Mouse (Mus musculus) embryonic facial prominence, embryonic 12.5 days (tissue): ENCODE data around the gene Aoc2. TPM values are rescaled to one million over a fixed set of nuclear protein-coding genes. Genes with fewer than 3 reads are reported as not detected.

Experiments used
- ATAC-seq: fragments of 200-750 bp; cut with Nextera tagmentation; 2 replicates; pipeline ENCODE4 v1.8.0; 2017; ENCODE audit not compliant: insufficient number of reproducible peaks, insufficient read depth, low FRiP score, low TSS enrichment
- H3K27ac ChIP-seq: fragments of 300-500 bp; sonication (generic); 2 replicates; pipeline ENCODE4 v1.5.1; 2016; ENCODE audit warnings: mild to moderate bottlenecking
- H3K27me3 ChIP-seq: fragments of 300-500 bp; sonication (generic); 2 replicates; pipeline ENCODE4 v1.6.1; 2016; ENCODE audit warnings: mild to moderate bottlenecking, moderate library complexity
- H3K36me3 ChIP-seq: fragments of 300-500 bp; sonication (generic); 2 replicates; pipeline ENCODE4 v1.6.1; 2016; ENCODE audit warnings: mild to moderate bottlenecking
- H3K4me1 ChIP-seq: fragments of 300-500 bp; sonication (generic); 2 replicates; pipeline ENCODE4 v1.6.1; 2016
- H3K4me2 ChIP-seq: fragments of 300-500 bp; sonication (generic); replicated peaks from 2 replicates; pipeline ENCODE4 v1.6.1; 2016; ENCODE audit warnings: mild to moderate bottlenecking, moderate library complexity
- H3K4me3 ChIP-seq: fragments of 300-500 bp; sonication (generic); 2 replicates; pipeline ENCODE4 v1.5.1; 2016; ENCODE audit warnings: mild to moderate bottlenecking
- H3K9ac ChIP-seq: fragments of 300-500 bp; sonication (generic); 2 replicates; pipeline ENCODE4 v1.6.1; 2016; ENCODE audit warnings: mild to moderate bottlenecking, moderate library complexity
- H3K9me3 ChIP-seq: fragments of 300-500 bp; sonication (generic); 2 replicates; pipeline ENCODE4 v1.6.1; 2016; ENCODE audit warnings: mild to moderate bottlenecking, moderate library complexity
- WGBS: fragments of 180-500 bp; shearing (Covaris S2); methylation state at CpG from one replicate; pipeline ENCODE4 v1.1.7; 2016; 5-methylcytosine and 5-hydroxymethylcytosine counted together
- polyA plus RNA-seq: library from polyadenylated mRNA; unstranded; fragments of >200 nt; fragmentation: Nextera tagmentation; extraction: Ambion mirVana; gene quantifications from 2 replicates; pipeline ENCODE4 v1.2.1, GENCODE M21; 2016

The Aoc2 gene
- polyA plus RNA-seq, 1 experiment from 2014 or later = 1.8 TPM

GRCm38 (mm10) chr11:101291231-101291630 lies 33.6 kb upstream of the Aoc2 start:
- H3K9me3 ChIP-seq = no peaks in the 10 kb centered on the region
- no peaks in the 10 kb centered on the region for H3K27me3 ChIP-seq
- H3K9ac ChIP-seq = no peak overlapping the region
- H3K4me2 ChIP-seq = no peak overlapping the region
- no peaks in the 10 kb centered on the region for H3K4me1 ChIP-seq
- 96% methylated on average over 8 of the region's 8 CpGs for WGBS
- no peak overlapping the region for H3K4me3 ChIP-seq
- H3K27ac ChIP-seq = no peak overlapping the region
- H3K36me3 ChIP-seq = peaks cover 74% of the 10 kb centered on the region
- no peak for ATAC-seq

DNA sequence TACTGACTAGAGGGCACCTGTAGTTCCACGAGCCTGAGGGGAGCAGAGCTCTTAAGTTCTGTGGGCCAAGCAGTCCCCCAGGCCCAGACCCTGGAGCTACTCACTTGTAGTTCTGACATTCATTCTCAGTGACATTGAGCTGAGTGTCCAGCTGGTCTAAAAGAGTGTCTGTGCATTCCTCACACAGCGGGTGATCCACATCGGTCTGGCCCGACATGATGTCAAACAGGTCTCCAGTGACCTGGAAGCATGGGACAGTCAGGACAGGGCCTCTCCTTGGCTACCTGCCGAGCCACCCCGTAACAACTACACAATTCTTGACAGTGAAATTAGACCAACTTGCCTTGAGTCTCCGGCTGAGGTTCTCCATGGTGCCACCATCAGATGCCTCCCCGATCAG lies 29.7 kb upstream of the Aoc2 start:
- 94% methylated on average over 8 of the region's 8 CpGs for WGBS

GRCm38 (mm10) chr11:101300881-101301280 lies 24.0 kb upstream of the Aoc2 start:
- H3K4me1 ChIP-seq = peaks cover 13% of the 10 kb centered on the region
- peak overlapping the region; percentile 77; the same call in 1 of the 2 replicates for H3K9ac ChIP-seq
- peaks cover 19% of the 10 kb centered on the region for H3K36me3 ChIP-seq
- peak overlapping the region; percentile 96 for H3K4me2 ChIP-seq
- no peaks in the 10 kb centered on the region for H3K27me3 ChIP-seq
- ATAC-seq = no peak
- peak overlapping the region; percentile 92 for H3K4me3 ChIP-seq
- H3K9me3 ChIP-seq = no peaks in the 10 kb centered on the region
- WGBS = 66% methylated on average over 7 of the region's 7 CpGs
- H3K27ac ChIP-seq = no peak overlapping the region

More for the DNA sequence above, 29.7 kb upstream of the Aoc2 start:
- no peak overlapping the region for H3K9ac ChIP-seq
- H3K27me3 ChIP-seq = no peaks in the 10 kb centered on the region
- H3K27ac ChIP-seq = no peak overlapping the region
- no peaks in the 10 kb centered on the region for H3K9me3 ChIP-seq
- H3K4me3 ChIP-seq = no peak overlapping the region
- no peak for ATAC-seq
- no peaks in the 10 kb centered on the region for H3K4me1 ChIP-seq
- H3K4me2 ChIP-seq = no peak overlapping the region
- H3K36me3 ChIP-seq = peaks cover 71% of the 10 kb centered on the region

DNA sequence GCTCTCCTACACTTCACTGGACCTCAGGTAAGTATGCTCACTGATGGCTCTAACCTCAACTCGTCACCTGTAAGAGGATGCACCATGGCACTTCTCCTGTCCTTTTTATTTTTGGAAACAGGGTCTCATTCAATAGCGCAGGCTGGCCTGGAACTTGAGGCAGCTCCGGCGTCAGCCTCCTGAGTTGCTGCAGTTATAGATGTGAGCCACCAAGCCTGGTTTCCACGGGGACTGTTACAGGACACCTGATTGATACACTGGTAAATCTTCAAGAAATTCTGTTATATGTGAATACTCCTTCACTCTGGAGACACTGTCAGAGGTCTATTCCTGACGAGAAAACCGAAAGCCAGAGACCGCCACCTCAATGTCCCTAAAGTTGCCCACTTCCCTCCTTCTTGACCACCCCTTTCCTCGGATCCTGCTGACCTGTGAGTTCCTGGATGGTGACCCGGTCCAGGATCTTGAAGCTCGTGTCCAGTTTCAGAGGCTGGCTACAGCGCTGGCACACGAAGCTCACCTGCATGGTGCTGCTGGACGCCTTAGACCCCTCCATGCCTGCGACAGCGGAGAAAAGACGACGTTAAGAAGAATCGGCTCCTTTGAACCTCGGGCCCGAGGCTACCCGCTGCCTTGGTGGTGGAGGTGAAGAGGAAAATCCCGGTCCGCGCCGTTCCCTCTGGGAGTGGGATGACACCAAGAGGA lies 23.4 kb upstream of the Aoc2 start:
- no peak for ATAC-seq
- Histone ChIP-seq H3K4me2 (peak overlapping the region; percentile 96), H3K27me3 (no peaks in the 10 kb centered on the region), H3K36me3 (peaks cover 18% of the 10 kb centered on the region), H3K4me3 (peak overlapping the region; percentile 92), H3K9ac (peak overlapping the region; percentile 77), H3K27ac (no peak overlapping the region), H3K4me1 (peaks cover 13% of the 10 kb centered on the region), H3K9me3 (no peaks in the 10 kb centered on the region)
- 13% methylated on average over 26 of the region's 26 CpGs for WGBS

DNA sequence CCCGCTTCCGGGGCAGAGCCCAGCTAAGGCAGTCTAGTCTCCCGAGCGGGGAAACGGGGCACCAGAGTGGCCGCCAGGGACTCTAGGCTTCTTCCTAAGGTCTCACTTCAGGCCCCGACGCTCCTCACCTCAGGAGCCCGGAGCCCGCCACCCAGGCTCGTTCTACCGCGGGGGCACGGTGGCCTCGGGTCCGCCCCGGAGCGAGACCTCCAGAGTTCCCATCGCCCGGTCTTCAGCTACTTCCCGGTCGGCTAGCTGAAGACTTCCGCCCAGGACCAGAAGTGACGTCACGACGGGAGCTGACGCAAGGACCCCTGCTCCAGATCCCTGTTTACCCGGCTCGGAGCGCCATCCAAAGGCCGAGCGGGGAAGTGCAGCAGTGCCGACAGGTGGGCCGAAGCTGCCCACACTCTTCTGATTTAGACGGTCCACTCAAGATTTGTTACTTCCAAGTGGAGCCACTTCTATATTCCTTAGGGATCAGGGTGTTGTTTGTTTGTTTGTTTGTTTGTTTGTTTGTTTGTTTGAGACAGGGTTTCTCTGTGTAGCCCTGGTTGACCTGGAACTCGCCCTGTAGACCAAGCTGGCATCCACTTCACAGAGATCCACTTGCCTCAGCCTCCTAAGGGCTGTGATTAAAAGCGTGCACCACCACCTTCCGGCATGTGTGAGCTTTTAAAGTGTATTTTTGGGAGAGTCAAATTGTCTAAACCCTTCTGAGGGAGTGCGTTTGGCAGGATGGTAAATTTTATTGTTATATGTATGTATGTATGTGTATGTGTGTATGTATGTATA lies 22.7 kb upstream of the Aoc2 start, which contains the start of gene Becn1:
Gene Becn1, minus strand, starts transcription at position 283 of the 795 bp plus-strand sequence.
- Histone ChIP-seq H3K4me2 (peak within 1 kb of the TSS; percentile 96), H3K4me1 (peaks cover 13% of the 10 kb centered on the region), H3K27me3 (no peaks in the 10 kb centered on the region), H3K9me3 (no peaks in the 10 kb centered on the region), H3K9ac (peak within 1 kb of the TSS; percentile 77), H3K4me3 (peak within 1 kb of the TSS; percentile 92), H3K36me3 (peaks cover 13% of the 10 kb centered on the region), H3K27ac (no peak within 1 kb of the TSS)
- WGBS = 6% methylated on average over 39 of the region's 39 CpGs
- ATAC-seq = peak; percentile 77; the same call in 1 of the 2 replicates

GRCm38 (mm10) chr11:101307744-101308143 lies 17.1 kb upstream of the Aoc2 start:
- Histone ChIP-seq H3K36me3 (no peaks in the 10 kb centered on the region), H3K4me3 (no peak overlapping the region), H3K9me3 (no peaks in the 10 kb centered on the region), H3K27ac (no peak overlapping the region), H3K9ac (no peak overlapping the region), H3K27me3 (no peaks in the 10 kb centered on the region), H3K4me2 (no peak overlapping the region), H3K4me1 (no peaks in the 10 kb centered on the region)
- ATAC-seq = no peak
- WGBS = 43% methylated on average over 5 of the region's 5 CpGs

DNA sequence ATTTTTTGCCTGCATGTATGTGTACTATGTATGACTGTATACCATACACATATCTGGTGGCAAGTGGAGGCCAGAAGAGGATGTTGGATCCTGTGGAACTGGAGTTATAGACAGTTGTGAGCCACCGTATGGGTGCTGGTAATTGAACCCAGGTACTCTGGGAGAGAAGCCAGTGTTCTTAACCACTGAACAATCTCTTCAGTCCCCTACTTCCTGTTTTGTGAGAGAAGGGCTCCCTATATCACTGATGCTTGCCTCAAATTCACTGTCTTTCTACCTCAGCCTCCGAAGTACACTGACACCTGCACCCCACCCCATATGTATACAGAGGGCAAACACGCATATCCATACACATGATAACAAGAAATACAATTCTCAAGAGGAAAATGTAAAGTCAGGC lies 13.8 kb upstream of the Aoc2 start:
- Histone ChIP-seq H3K4me2 (no peak overlapping the region), H3K4me1 (no peaks in the 10 kb centered on the region), H3K9me3 (no peaks in the 10 kb centered on the region), H3K4me3 (no peak overlapping the region), H3K36me3 (no peaks in the 10 kb centered on the region), H3K27me3 (no peaks in the 10 kb centered on the region), H3K27ac (no peak overlapping the region), H3K9ac (no peak overlapping the region)
- no peak for ATAC-seq
- 79% methylated on average over 3 of the region's 3 CpGs for WGBS

- peaks cover 6% of the 10 kb centered on the region for H3K4me1 ChIP-seq
- no peak overlapping the region for H3K27ac ChIP-seq
- no peak overlapping the region for H3K4me3 ChIP-seq
- H3K4me2 ChIP-seq = no peak overlapping the region
- no peak for ATAC-seq
- H3K9ac ChIP-seq = no peak overlapping the region
- no peaks in the 10 kb centered on the region for H3K9me3 ChIP-seq
- 78% methylated on average over 3 of the region's 3 CpGs for WGBS
- no peaks in the 10 kb centered on the region for H3K36me3 ChIP-seq
- no peaks in the 10 kb centered on the region for H3K27me3 ChIP-seq
These were observed 12.7 kb upstream of the Aoc2 start for GRCm38 (mm10) chr11:101312150-101312549.

GRCm38 (mm10) chr11:101314567-101314966 lies 10.3 kb upstream of the Aoc2 start:
- H3K4me1 ChIP-seq = peaks cover 11% of the 10 kb centered on the region
- WGBS = 93% methylated on average over 1 of the region's 1 CpGs
- no peak overlapping the region for H3K27ac ChIP-seq
- H3K36me3 ChIP-seq = peaks cover 12% of the 10 kb centered on the region
- no peak overlapping the region for H3K4me3 ChIP-seq
- no peaks in the 10 kb centered on the region for H3K27me3 ChIP-seq
- no peak overlapping the region for H3K9ac ChIP-seq
- ATAC-seq = no peak
- H3K4me2 ChIP-seq = no peak overlapping the region
- H3K9me3 ChIP-seq = no peaks in the 10 kb centered on the region

GRCm38 (mm10) chr11:101315082-101315650 lies 9.7 kb upstream of the Aoc2 start:
- ATAC-seq = no peak
- H3K36me3 ChIP-seq = peaks cover 18% of the 10 kb centered on the region
- H3K9ac ChIP-seq = peak overlapping the region; percentile 92
- 91% methylated on average over 8 of the region's 8 CpGs for WGBS
- no peaks in the 10 kb centered on the region for H3K27me3 ChIP-seq
- no peak overlapping the region for H3K27ac ChIP-seq
- H3K9me3 ChIP-seq = no peaks in the 10 kb centered on the region
- H3K4me3 ChIP-seq = peak overlapping the region; percentile 98
- peaks cover 11% of the 10 kb centered on the region for H3K4me1 ChIP-seq
- H3K4me2 ChIP-seq = peak overlapping the region; percentile 98

- H3K9ac ChIP-seq = peak within 1 kb of the TSS; percentile 92
- WGBS = under 1% methylated on average over 61 of the region's 62 CpGs
- peak within 1 kb of the TSS; percentile 73 for H3K27ac ChIP-seq
- H3K36me3 ChIP-seq = peaks cover 24% of the 10 kb centered on the region
- H3K4me3 ChIP-seq = peak within 1 kb of the TSS; percentile 98
- peaks cover 11% of the 10 kb centered on the region for H3K4me1 ChIP-seq
- peak; percentile 87 for ATAC-seq
- peak within 1 kb of the TSS; percentile 98 for H3K4me2 ChIP-seq
- H3K9me3 ChIP-seq = no peaks in the 10 kb centered on the region
- H3K27me3 ChIP-seq = no peaks in the 10 kb centered on the region
These were observed 9.0 kb upstream of the Aoc2 start, which contains the start of gene Psme3 for GRCm38 (mm10) chr11:101315665-101316500. Gene Psme3, plus strand, starts transcription at chr11:101316213.
